Comparison of ENCODE assay signal across 24 mouse cellular contexts in the genomic region with DNA sequence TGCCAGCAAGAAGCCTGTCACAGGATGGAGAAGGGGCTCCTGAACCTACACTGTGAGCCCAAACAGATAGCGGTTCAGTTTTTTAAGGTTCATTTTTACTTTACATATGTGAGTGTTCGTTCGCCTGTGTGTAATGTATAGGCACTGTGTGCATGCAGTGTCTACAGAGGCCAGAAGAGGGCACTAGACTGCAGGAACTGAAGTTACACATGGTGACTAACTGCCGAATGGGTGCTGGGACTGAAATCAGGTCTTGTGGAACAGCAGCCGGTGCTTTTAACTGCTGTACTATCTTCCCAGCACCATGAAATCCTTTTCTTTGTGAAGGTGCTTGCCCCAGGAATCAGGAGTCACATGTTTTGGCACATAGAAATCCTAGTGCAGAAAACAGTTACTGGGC.
DNase-seq lines count a peak whose midpoint lies in the region; ATAC-seq and TF ChIP-seq lines count a peak whose summit lies in the region.
"Had no signal": no experiment of that assay in that cellular context is flagged by ENCODE, and none has a peak within 500 bp of the region (broad histone marks: within the 10 kb centered on the region; RNA-seq: fewer than 3 reads in every experiment).

No protein-coding gene starts in this region.

- DNase-seq in kidney, postnatal 0 days (ENCODE audit: low spot score): no peak
- DNase-seq in lung, postnatal 0 days (ENCODE audit: low spot score): no peak
- DNase-seq in lung, adult 18-20 months: no peak
- peak; percentile 34 for DNase-seq in ES-CJ7 (ENCODE audit: low read depth, low spot score)
- peak; percentile 13 for DNase-seq in splenic B cell, adult 2 months (ENCODE audit: low read depth, low spot score)
- DNase-seq in kidney, adult 11 months: no peak
- DNase-seq in thymus, postnatal 36 days: no peak
- DNase-seq: adrenal gland, adult 8-10 months; cerebellum, adult 8-10 months; cerebellum, postnatal 36 days; embryo, embryonic 11 days; gastrocnemius, postnatal 36 days; heart, adult 2 months; lung, postnatal 10 days; thymus, postnatal 25 days had no signal

- WGBS in kidney, postnatal 0 days: 98% methylated on average over 5 of the region's 5 CpGs
- 95% methylated on average over 5 of the region's 5 CpGs for WGBS in kidney, embryonic 16.5 days
- WGBS in lung, postnatal 0 days: 95% methylated on average over 5 of the region's 5 CpGs

- ATAC-seq in kidney, postnatal 0 days (replicated peaks; ENCODE audit: low FRiP score, low read depth): no peak
- no peak for ATAC-seq in kidney, embryonic 16.5 days (ENCODE audit: low FRiP score, low TSS enrichment)
- ATAC-seq in lung, postnatal 0 days: no peak
- ATAC-seq: forebrain, embryonic 13.5 days; intestine, embryonic 16.5 days had no signal

- no peak overlapping the region for H3K27ac ChIP-seq in kidney, postnatal 0 days
- H3K27ac ChIP-seq in kidney, embryonic 16.5 days (ENCODE audit: low read length): no peak overlapping the region
- H3K27ac ChIP-seq in lung, postnatal 0 days (ENCODE audit: low read length): no peak overlapping the region
- H3K27ac ChIP-seq: embryonic facial prominence, embryonic 13.5 days; forebrain, embryonic 13.5 days; heart, adult 2 months; hindbrain, embryonic 14.5 days; kidney, embryonic 15.5 days; midbrain, embryonic 10.5 days; neural tube, embryonic 15.5 days had no signal

- TF ChIP-seq EP300 in lung, postnatal 0 days (IDR thresholded peaks at IDR 0.05): no peak

- H3K9me3 ChIP-seq in kidney, postnatal 0 days (replicated peaks; ENCODE audit: low read length): no peaks in the 10 kb centered on the region
- H3K9me3 ChIP-seq in kidney, embryonic 16.5 days (ENCODE audit: low read length): peaks cover 6% of the 10 kb centered on the region; the same call in 1 of the 2 replicates
- no peaks in the 10 kb centered on the region for H3K9me3 ChIP-seq in lung, postnatal 0 days (ENCODE audit: low read length)
- H3K9me3 ChIP-seq: embryonic facial prominence, embryonic 13.5 days; kidney, embryonic 15.5 days; neural tube, embryonic 15.5 days had no signal

- H3K36me3 ChIP-seq in kidney, postnatal 0 days (ENCODE audit: insufficient read depth, low read length): no peaks in the 10 kb centered on the region
- H3K36me3 ChIP-seq in kidney, embryonic 16.5 days (ENCODE audit: insufficient read depth, low read length): no peaks in the 10 kb centered on the region
- H3K36me3 ChIP-seq in lung, postnatal 0 days (ENCODE audit: insufficient read depth, low read length): no peaks in the 10 kb centered on the region
- no peaks in the 10 kb centered on the region for H3K36me3 ChIP-seq in splenic B cell, adult 2 months (ENCODE audit: control insufficient read depth, insufficient read depth, low read length, poor library complexity, severe bottlenecking)
- H3K36me3 ChIP-seq: embryonic facial prominence, embryonic 13.5 days; kidney, embryonic 15.5 days; midbrain, embryonic 10.5 days; neural tube, embryonic 15.5 days had no signal

- peak; percentile 8; the same call in 1 of the 2 replicates for TF ChIP-seq CTCF in kidney, postnatal 0 days (IDR thresholded peaks at IDR 0.05; ENCODE audit: low read depth)
- peak; percentile 29 for TF ChIP-seq CTCF in lung, postnatal 0 days (IDR thresholded peaks at IDR 0.05)

- no peak overlapping the region for H3K4me2 ChIP-seq in kidney, postnatal 0 days (ENCODE audit: low read length)
- H3K4me2 ChIP-seq in kidney, embryonic 16.5 days (replicated peaks; ENCODE audit: low read depth, low read length): no peak overlapping the region
- H3K4me2 ChIP-seq in lung, postnatal 0 days (replicated peaks; ENCODE audit: low read depth, low read length): no peak overlapping the region
- H3K4me2 ChIP-seq: embryonic facial prominence, embryonic 13.5 days; forebrain, embryonic 13.5 days; hindbrain, embryonic 14.5 days; kidney, embryonic 15.5 days; neural tube, embryonic 15.5 days had no signal

- H3K4me3 ChIP-seq in kidney, postnatal 0 days (replicated peaks; ENCODE audit: low read depth, low read length): no peak overlapping the region
- no peak overlapping the region for H3K4me3 ChIP-seq in kidney, embryonic 16.5 days (ENCODE audit: low read length)
- H3K4me3 ChIP-seq in lung, postnatal 0 days (ENCODE audit: low read depth, low read length): no peak overlapping the region
- H3K4me3 ChIP-seq: embryonic facial prominence, embryonic 13.5 days; erythroblast, embryonic 14.5 days; forebrain, embryonic 13.5 days; heart, adult 2 months; kidney, embryonic 15.5 days; midbrain, embryonic 10.5 days; neural tube, embryonic 15.5 days had no signal

- no peaks in the 10 kb centered on the region for H3K4me1 ChIP-seq in kidney, postnatal 0 days (replicated peaks; ENCODE audit: insufficient read depth, low read length)
- H3K4me1 ChIP-seq in kidney, embryonic 16.5 days (ENCODE audit: insufficient read depth, low read length): 0 out of 2 replicates have a peak, but pooled peaks cover 2% of the 10 kb centered on the region
- no peaks in the 10 kb centered on the region for H3K4me1 ChIP-seq in lung, postnatal 0 days (ENCODE audit: insufficient read depth, low read depth, low read length)
- H3K4me1 ChIP-seq: forebrain, embryonic 13.5 days; midbrain, embryonic 10.5 days; neural tube, embryonic 15.5 days had no signal

- H3K9ac ChIP-seq in kidney, postnatal 0 days (ENCODE audit: low read depth, low read length): no peak overlapping the region
- H3K9ac ChIP-seq in kidney, embryonic 16.5 days (replicated peaks; ENCODE audit: low read length): no peak overlapping the region
- no peak overlapping the region for H3K9ac ChIP-seq in lung, postnatal 0 days (replicated peaks; ENCODE audit: low read depth)
- H3K9ac ChIP-seq: embryonic facial prominence, embryonic 13.5 days; forebrain, embryonic 13.5 days; hindbrain, embryonic 14.5 days; kidney, embryonic 15.5 days; neural tube, embryonic 15.5 days had no signal

- H3K27me3 ChIP-seq in kidney, postnatal 0 days (ENCODE audit: insufficient read depth, low read length): no peaks in the 10 kb centered on the region
- H3K27me3 ChIP-seq in kidney, embryonic 16.5 days (ENCODE audit: insufficient read depth, low read length): no peaks in the 10 kb centered on the region
- H3K27me3 ChIP-seq in lung, postnatal 0 days (replicated peaks; ENCODE audit: insufficient read depth, low read length): no peaks in the 10 kb centered on the region
- no peaks in the 10 kb centered on the region for H3K27me3 ChIP-seq in splenic B cell, adult 2 months (ENCODE audit: control insufficient read depth, insufficient read depth, low read length, poor library complexity, severe bottlenecking)
- H3K27me3 ChIP-seq: embryonic facial prominence, embryonic 13.5 days; forebrain, embryonic 13.5 days; kidney, embryonic 15.5 days; neural tube, embryonic 15.5 days had no signal

Comparison
In these comparisons a context has a peak if more than half of its experiments do, and no peak if none do; other contexts are left out.
1. DNase-seq: peak in ES-CJ7 (single experiment) and splenic B cell, adult 2 months (single experiment); none in kidney, postnatal 0 days (single experiment), lung, postnatal 0 days (single experiment), lung, adult 18-20 months (0 of 2), kidney, adult 11 months (single experiment) and thymus, postnatal 36 days (0 of 2).